Mouse (Mus musculus) CH12.LX (cell line): ENCODE measurements around the gene Gtf2h2. TPM values are rescaled to one million over a fixed set of nuclear protein-coding genes. Genes with fewer than 3 reads are reported as not detected.
A peak's percentile ranks its signal among the peaks of the same experiment; 100 is the strongest.
"Not testable (repeated sequence)": the region's sequence is repeated elsewhere in the genome, so short reads cannot be mapped to it uniquely, and the experiment has no call there.

ENCODE experiments used
- DNase-seq: peaks from one replicate; pipeline ENCODE4 v3.0.0-alpha.2; 2013; ENCODE audit errors: extremely low read depth
- H3K27ac ChIP-seq: 2 replicates; pipeline ENCODE4 v1.5.1; 2012; ENCODE audit warnings: low read depth, mild to moderate bottlenecking, control low read depth, moderate library complexity; ENCODE audit not compliant: insufficient read depth
- H3K27me3 ChIP-seq: replicated peaks from 2 replicates; pipeline ENCODE3; 2012; ENCODE audit warnings: inconsistent platforms
- H3K36me3 ChIP-seq, 2 experiments: replicated peaks in 1 of 2; 2 replicates each; pipeline versions ENCODE3 to v1.6.1; 2012; ENCODE audit warnings: inconsistent platforms in 1 of 2, low read length in 1 of 2, mild to moderate bottlenecking in 1 of 2, mixed read lengths in 1 of 2, moderate library complexity in 1 of 2; ENCODE audit not compliant: control insufficient read depth in 1 of 2, insufficient read depth in 1 of 2
- H3K4me1 ChIP-seq, 2 experiments: 2 replicates each; pipeline ENCODE4 v1.6.1; 2012; ENCODE audit warnings: inconsistent platforms in 1 of 2, moderate library complexity in 1 of 2; ENCODE audit not compliant: insufficient read depth in 2 of 2, control insufficient read depth in 1 of 2
- H3K4me2 ChIP-seq: 2 replicates; pipeline ENCODE4 v1.6.1; 2012; ENCODE audit warnings: low read depth, mild to moderate bottlenecking, control low read depth; ENCODE audit not compliant: poor library complexity, insufficient read depth, severe bottlenecking
- H3K4me3 ChIP-seq, 3 experiments: fragments of 150-350 bp in 1 of 3; sonication (generic) in 1 of 3; replicated peaks in 1 of 3; 2 replicates each; pipeline versions ENCODE3 to v1.5.1; 2011 to 2012; ENCODE audit warnings: low read depth in 2 of 3, low read length in 2 of 3, mild to moderate bottlenecking in 2 of 3, moderate library complexity in 2 of 3, control low read depth in 1 of 3, improper control_type of control experiment in 1 of 3, inconsistent platforms in 1 of 3, mixed read lengths in 1 of 3; ENCODE audit not compliant: poor library complexity in 1 of 3
- H3K79me2 ChIP-seq: replicated peaks from 2 replicates; pipeline ENCODE4 v1.6.1; 2012; ENCODE audit warnings: mild to moderate bottlenecking, moderate library complexity; ENCODE audit not compliant: control insufficient read depth, poor library complexity, insufficient read depth, severe bottlenecking; ENCODE audit errors: extremely low read depth
- H3K9ac ChIP-seq: 2 replicates; pipeline ENCODE4 v1.6.1; 2012; ENCODE audit warnings: low read depth, mild to moderate bottlenecking, control low read depth, moderate library complexity; ENCODE audit not compliant: insufficient read depth
- H3K9me3 ChIP-seq: replicated peaks from 2 replicates; pipeline ENCODE3; 2012; ENCODE audit warnings: low read length, inconsistent platforms, mixed read lengths
- CHD1 ChIP-seq: IDR thresholded peaks from 2 replicates; pipeline ENCODE4 v1.6.1; 2012; ENCODE audit warnings: low read depth, low read length, improper control_type of control experiment, inconsistent platforms
- CHD2 ChIP-seq: IDR thresholded peaks from 2 replicates; pipeline ENCODE4 v1.6.1; 2011; ENCODE audit warnings: low read length, improper control_type of control experiment
- CTCF ChIP-seq, 2 experiments: IDR thresholded peaks in 1 of 2; conservative IDR thresholded peaks in 1 of 2; 2 replicates each; pipeline ENCODE4 v1.5.1; 2011 to 2012; ENCODE audit warnings: low read depth in 2 of 2, low read length in 2 of 2, improper control_type of control experiment in 1 of 2, inconsistent platforms in 1 of 2, mild to moderate bottlenecking in 1 of 2, moderate library complexity in 1 of 2
- ELF1 ChIP-seq: IDR thresholded peaks from 2 replicates; pipeline ENCODE4 v1.6.1; 2014; ENCODE audit warnings: low read depth, mild to moderate bottlenecking, inconsistent platforms, low read length, improper control_type of control experiment
- GABPA ChIP-seq: IDR thresholded peaks from 2 replicates; pipeline ENCODE4 v1.6.1; 2012; ENCODE audit warnings: low read depth, low read length, improper control_type of control experiment, inconsistent platforms; ENCODE audit not compliant: insufficient replicate concordance
- JUN ChIP-seq: IDR thresholded peaks from 2 replicates; pipeline ENCODE4 v1.6.1; 2011; ENCODE audit warnings: low read depth, mild to moderate bottlenecking, low read length, improper control_type of control experiment, moderate library complexity; ENCODE audit not compliant: insufficient read depth
- JUND ChIP-seq: conservative IDR thresholded peaks from 2 replicates; pipeline ENCODE4 v1.6.1; 2011; ENCODE audit warnings: low read depth, low read length, improper control_type of control experiment
- MEF2A ChIP-seq: IDR thresholded peaks from 2 replicates; pipeline ENCODE4 v1.6.1; 2014; ENCODE audit warnings: low read depth, mild to moderate bottlenecking, inconsistent platforms, low read length, improper control_type of control experiment, borderline replicate concordance
- POLR2AphosphoS2 ChIP-seq: IDR thresholded peaks from 2 replicates; pipeline ENCODE4 v1.6.1; 2011; ENCODE audit warnings: low read depth, low read length, improper control_type of control experiment
- RAD21 ChIP-seq: IDR thresholded peaks from 2 replicates; pipeline ENCODE4 v1.6.1; 2011; ENCODE audit warnings: low read depth, mild to moderate bottlenecking, low read length, improper control_type of control experiment, moderate library complexity
- RCOR1 ChIP-seq: conservative IDR thresholded peaks from 2 replicates; pipeline ENCODE4 v1.6.1; 2012; ENCODE audit warnings: low read depth, mild to moderate bottlenecking, inconsistent platforms, low read length, improper control_type of control experiment
- SIN3A ChIP-seq: IDR thresholded peaks from 2 replicates; pipeline ENCODE4 v1.6.1; 2012; ENCODE audit warnings: low read length, improper control_type of control experiment, inconsistent platforms
- TBP ChIP-seq: conservative IDR thresholded peaks from 2 replicates; pipeline ENCODE4 v1.6.1; 2011; ENCODE audit warnings: low read depth, low read length, improper control_type of control experiment
- TCF12 ChIP-seq: IDR thresholded peaks from 2 replicates; pipeline ENCODE4 v1.6.1; 2014; ENCODE audit warnings: low read depth, mild to moderate bottlenecking, inconsistent platforms, low read length, improper control_type of control experiment
- USF1 ChIP-seq: IDR thresholded peaks from 2 replicates; pipeline ENCODE4 v1.6.1; 2014; ENCODE audit warnings: low read depth, mild to moderate bottlenecking, inconsistent platforms, low read length, improper control_type of control experiment
- ZMIZ1 ChIP-seq: IDR thresholded peaks from 2 replicates; pipeline ENCODE4 v1.6.1; 2012; ENCODE audit warnings: low read depth, mild to moderate bottlenecking, inconsistent platforms, low read length, improper control_type of control experiment
- dilution Hi-C: fragments of 300-500 bp; cut with MboI; formaldehyde crosslinking; loops from 2 replicates; pipeline ENCODE4 v1.14.3; 2020; ENCODE audit warnings: low sequenced_read_pairs; ENCODE audit not compliant: extremely low pct_unique_long_range_greater_than_20kb, extremely low pct_ligation_motif_present
- in situ Hi-C: fragments of 300-500 bp; cut with MboI; formaldehyde crosslinking; loops from 3 replicates; pipeline ENCODE4 v1.14.3; 2019; ENCODE audit warnings: low sequenced_read_pairs, low pct_ligation_motif_present, low pct_unique_long_range_greater_than_20kb, mixed read lengths
- polyA plus RNA-seq: library from polyadenylated mRNA; unstranded; fragments of >175 nt; gene quantifications from 2 replicates; pipeline ENCODE4 v1.2.1, GENCODE M21; 2012; ENCODE audit warnings: low read depth; ENCODE audit not compliant: insufficient read length
- total RNA-seq, 2 experiments: library from RNA; depleted of rRNA; stranded (reverse); fragments of 300-350 nt in 1 of 2; fragments of >200 nt in 1 of 2; gene quantifications; 2 replicates each; pipeline ENCODE4 v1.2.3; 2012 to 2014

Gene Gtf2h2
- total and polyA plus RNA-seq, 3 experiments: 34.0 to 90.1 (median 89.2) TPM

DNA sequence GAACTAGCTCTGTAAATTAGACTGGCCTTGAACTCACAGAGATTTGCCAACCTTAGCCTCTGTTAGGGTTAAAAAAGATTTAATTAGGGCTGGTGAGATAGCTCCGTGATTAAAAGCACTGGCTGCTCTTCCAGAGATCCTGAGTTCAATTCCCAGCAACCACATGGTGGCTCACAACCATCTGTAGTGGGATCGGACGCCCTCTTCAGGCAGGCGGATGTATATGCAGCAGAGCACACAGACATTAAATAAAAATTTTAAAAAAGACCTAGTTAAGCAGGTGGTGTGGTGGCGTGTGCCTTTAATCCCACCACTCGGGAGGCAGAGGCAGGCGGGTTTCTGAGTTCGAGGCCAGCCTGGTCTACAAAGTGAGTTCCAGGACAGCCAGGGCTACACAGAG, 2.0 kb upstream of the Gtf2h2 start:
- H3K4me2 ChIP-seq, in situ Hi-C loops, H3K9ac ChIP-seq, H3K27me3 ChIP-seq, dilution Hi-C loops, H3K36me3 ChIP-seq, H3K9me3 ChIP-seq, H3K27ac ChIP-seq, H3K4me3 ChIP-seq, DNase-seq: not testable (repeated sequence)
- peaks cover 7 to 24% of the 10 kb centered on the region in 2 experiments for H3K4me1 ChIP-seq
- peak in 1 of 2 experiments; percentile 44; a peak in 2 of 4 replicates for TF ChIP-seq CTCF (conservative IDR thresholded peaks at IDR 0.05 in 1 of 2, IDR thresholded peaks at IDR 0.05 in 1 of 2; ENCODE audit: low read depth in 2 of 2, low read length in 2 of 2)
- H3K79me2 ChIP-seq: peaks cover 20% of the 10 kb centered on the region

DNA sequence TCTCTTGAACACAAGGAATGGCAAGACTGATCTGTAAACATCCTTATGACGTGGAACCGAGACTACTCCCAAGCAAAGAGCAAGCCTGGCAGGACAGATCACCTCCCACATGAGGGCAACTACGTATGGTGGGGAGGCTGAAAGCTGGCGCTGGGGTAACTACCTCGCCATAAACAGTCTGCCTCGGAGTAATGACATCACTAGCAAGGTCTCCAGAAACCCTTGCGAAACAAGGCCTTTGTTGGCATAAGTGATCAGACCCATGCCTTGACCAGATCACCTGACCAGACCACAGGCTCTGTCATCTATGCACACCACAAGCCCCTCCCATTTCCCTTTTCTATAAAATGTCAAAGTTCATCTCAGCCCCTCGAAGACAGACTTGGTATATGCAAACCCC, 934 bp upstream of the Gtf2h2 start:
- no peak overlapping the region for H3K4me2 ChIP-seq
- TF ChIP-seq JUN (no peak), MEF2A (no peak), JUND (no peak), POLR2AphosphoS2 (no peak), RCOR1 (no peak), TBP (no peak), GABPA (no peak), ELF1 (no peak), USF1 (no peak)
- TF ChIP-seq, all 38 proteins: peak for 0

GRCm38 (mm10) chr13:100491623-100492022, 756 bp downstream of the Gtf2h2 start:
- H3K4me2 ChIP-seq: peak overlapping the region; percentile 79
- peaks cover 23% of the 10 kb centered on the region for H3K79me2 ChIP-seq
- peaks cover 7 to 24% of the 10 kb centered on the region in 2 experiments for H3K4me1 ChIP-seq
- dilution Hi-C loops: no loop called here
- no peaks in the 10 kb centered on the region for H3K9me3 ChIP-seq
- in situ Hi-C loops: no loop called here
- H3K27ac ChIP-seq: no peak overlapping the region
- no peak for DNase-seq
- peak overlapping the region; percentile 66 for H3K9ac ChIP-seq
- peak overlapping the region; percentile 56 to 96 (median 93) for H3K4me3 ChIP-seq
- H3K36me3 ChIP-seq: peaks cover 11 to 33% of the 10 kb centered on the region in 2 experiments
- TF ChIP-seq SIN3A (no peak), TCF12 (no peak), CTCF (conservative IDR thresholded peaks at IDR 0.05 in 1 of 2, IDR thresholded peaks at IDR 0.05 in 1 of 2; ENCODE audit: low read depth in 2 of 2, low read length in 2 of 2) (no peak), RAD21 (no peak), ZMIZ1 (no peak), CHD1 (no peak), CHD2 (no peak)
- TF ChIP-seq, all 38 proteins: peak for 0
- H3K27me3 ChIP-seq: no peaks in the 10 kb centered on the region

More for the DNA sequence above, 934 bp upstream of the Gtf2h2 start:
- Histone ChIP-seq H3K79me2 (peaks cover 21% of the 10 kb centered on the region), H3K4me3 (no peak overlapping the region), H3K4me1 (peaks cover 7 to 24% of the 10 kb centered on the region in 2 experiments), H3K27me3 (no peaks in the 10 kb centered on the region), H3K9me3 (no peaks in the 10 kb centered on the region), H3K9ac (no peak overlapping the region), H3K36me3 (peaks cover 2 to 16% of the 10 kb centered on the region in 2 experiments), H3K27ac (no peak overlapping the region)
- in situ Hi-C loops (no loop called here), dilution Hi-C loops (no loop called here)
- DNase-seq: peak; percentile 17
